ENCODE assay signal across 1 mouse cellular context in the genomic region with DNA sequence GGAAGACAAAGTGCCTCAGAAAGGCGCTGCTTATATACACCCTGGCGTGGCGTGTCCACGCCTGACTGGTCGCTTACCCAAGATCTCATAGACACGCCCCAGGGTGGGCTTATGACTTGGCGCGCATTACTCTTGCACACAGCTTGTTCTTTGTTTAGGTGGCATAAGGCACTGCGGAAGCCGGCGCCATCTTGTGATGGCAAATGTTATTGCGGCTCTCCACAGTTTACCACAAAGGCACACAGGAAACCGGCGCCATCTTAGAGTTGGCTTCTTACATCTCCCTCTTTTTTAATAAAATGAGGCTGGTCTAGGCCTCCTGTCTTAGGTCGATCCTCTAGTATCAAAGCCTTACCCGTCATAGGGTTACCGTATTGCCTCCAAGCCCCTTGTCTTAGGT.
TF ChIP-seq lines count a peak whose summit lies in the region.

No protein-coding gene starts in this region.

TF ChIP-seq in MEL, 35 proteins besides CTCF, POLR2A, EP300 and RAD21:
- TF ChIP-seq KAT2A (conservative IDR thresholded peaks at IDR 0.05; ENCODE audit: low read depth, low read length) (no peak), CHD1 (IDR thresholded peaks at IDR 0.05; ENCODE audit: low read depth, low read length) (no peak), USF1 (IDR thresholded peaks at IDR 0.05; ENCODE audit: low read depth, low read length) (no peak), SMC3 (IDR thresholded peaks at IDR 0.05; ENCODE audit: low read depth, low read length) (peak; percentile 47), E2F4 (IDR thresholded peaks at IDR 0.05; ENCODE audit: borderline replicate concordance, low read depth, low read length) (no peak)
